Mouse (Mus musculus) small intestine, adult 2 months (tissue): ENCODE data around the gene Scarb1. TPM values are rescaled to one million over a fixed set of nuclear protein-coding genes. Genes with fewer than 3 reads are reported as not detected.
"Not testable (repeated sequence)": the region's sequence is repeated elsewhere in the genome, so short reads cannot be mapped to it uniquely, and the experiment has no call there.

Experiments used
- H3K27ac ChIP-seq: fragments of 200-500 bp; 2 replicates; pipeline ENCODE4 v1.5.1; 2012; ENCODE audit warnings: low read depth, low read length, control low read depth, inconsistent platforms; ENCODE audit not compliant: insufficient read depth
- H3K27me3 ChIP-seq: fragments of 200-500 bp; 2 replicates; pipeline ENCODE4 v1.6.1; 2012; ENCODE audit warnings: mild to moderate bottlenecking, moderate library complexity, low read length, inconsistent platforms; ENCODE audit not compliant: control insufficient read depth, insufficient read depth
- H3K36me3 ChIP-seq: fragments of 200-500 bp; 2 replicates; pipeline ENCODE4 v1.6.1; 2012; ENCODE audit warnings: mild to moderate bottlenecking, low read length, control low read depth, inconsistent platforms; ENCODE audit not compliant: control insufficient read depth, insufficient read depth
- H3K4me1 ChIP-seq: fragments of 200-500 bp; 2 replicates; pipeline ENCODE4 v1.6.1; 2012; ENCODE audit warnings: low read length, inconsistent platforms, mixed read lengths; ENCODE audit not compliant: control insufficient read depth, insufficient read depth, insufficient read length
- H3K4me3 ChIP-seq: fragments of 200-500 bp; 2 replicates; pipeline ENCODE4 v1.5.1; 2012; ENCODE audit warnings: low read depth, mild to moderate bottlenecking, control low read depth, inconsistent platforms, low read length, moderate library complexity
- CTCF ChIP-seq: fragments of 200-500 bp; IDR thresholded peaks from 2 replicates; pipeline ENCODE4 v1.5.1; 2012; ENCODE audit warnings: low read depth, mild to moderate bottlenecking, control low read depth, inconsistent platforms, low read length, moderate library complexity, mixed read lengths; ENCODE audit not compliant: insufficient replicate concordance, insufficient read length; ENCODE audit errors: extremely low read depth
- POLR2A ChIP-seq: fragments of 200-500 bp; IDR thresholded peaks from 2 replicates; pipeline ENCODE4 v1.6.1; 2012; ENCODE audit warnings: low read depth, mild to moderate bottlenecking, control low read depth, inconsistent platforms, low read length, moderate library complexity
- WGBS: fragments of 180-500 bp; shearing (Covaris S2); methylation state at CpG from one replicate; pipeline ENCODE4 v1.1.7; 2018; 5-methylcytosine and 5-hydroxymethylcytosine counted together
- polyA plus RNA-seq: library from polyadenylated mRNA; depleted of rRNA; stranded (reverse); fragments of >200 nt; gene quantifications from 2 replicates; pipeline ENCODE4 v1.2.3, GENCODE M21; 2012; rRNA removed

Scarb1 gene
- 19.4 and 70.2 TPM in 2 replicates for polyA plus RNA-seq

DNA sequence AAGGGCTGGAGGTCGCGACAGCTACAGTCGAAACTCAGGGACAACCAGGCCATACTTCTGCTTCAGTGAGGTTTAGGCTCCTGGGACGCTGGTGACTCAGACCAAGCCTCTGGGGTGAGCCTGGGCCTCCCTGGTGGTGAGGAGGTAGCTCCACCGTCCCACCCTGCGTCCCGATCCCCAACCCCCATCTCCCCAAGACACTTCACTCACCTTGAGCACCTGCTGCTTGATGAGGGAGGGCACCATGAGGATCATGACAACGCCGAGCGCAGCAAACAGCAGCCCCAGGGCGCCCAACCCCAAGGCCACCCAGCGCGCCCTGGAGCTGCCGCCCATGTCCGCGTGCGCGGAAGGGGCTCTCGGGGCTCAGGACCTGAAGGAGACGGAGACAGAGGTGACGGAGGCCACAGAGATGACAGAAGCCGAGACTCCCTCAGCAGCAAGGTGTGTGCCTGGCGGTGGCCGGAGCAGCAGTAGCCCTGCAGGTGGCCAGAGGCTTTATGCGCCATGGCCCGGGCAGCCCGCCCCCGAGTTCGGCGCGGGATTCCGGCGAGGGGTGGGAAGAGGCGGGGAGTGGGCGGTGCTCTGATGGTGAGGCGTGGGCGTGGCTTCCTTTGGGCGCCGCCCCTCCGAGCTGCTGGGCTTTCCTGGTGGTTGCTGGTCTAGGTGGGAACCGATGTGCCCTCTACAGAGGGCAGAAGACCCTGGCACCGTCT is at the start of gene Scarb1:
TSS of gene Scarb1 (minus strand) at position 548 of the 716 bp plus-strand sequence.
- Histone ChIP-seq H3K27me3 (peaks cover 19% of the 10 kb centered on the region), H3K36me3 (no peaks in the 10 kb centered on the region), H3K4me3 (peak within 1 kb of the TSS; percentile 82), H3K27ac (peak within 1 kb of the TSS; percentile 12), H3K4me1 (peaks cover 11% of the 10 kb centered on the region)
- TF ChIP-seq CTCF (no peak), POLR2A (0 out of 2 replicates have a peak, but pooled peaks have one; percentile 16)
- WGBS = under 1% methylated on average over 42 of the region's 42 CpGs

DNA sequence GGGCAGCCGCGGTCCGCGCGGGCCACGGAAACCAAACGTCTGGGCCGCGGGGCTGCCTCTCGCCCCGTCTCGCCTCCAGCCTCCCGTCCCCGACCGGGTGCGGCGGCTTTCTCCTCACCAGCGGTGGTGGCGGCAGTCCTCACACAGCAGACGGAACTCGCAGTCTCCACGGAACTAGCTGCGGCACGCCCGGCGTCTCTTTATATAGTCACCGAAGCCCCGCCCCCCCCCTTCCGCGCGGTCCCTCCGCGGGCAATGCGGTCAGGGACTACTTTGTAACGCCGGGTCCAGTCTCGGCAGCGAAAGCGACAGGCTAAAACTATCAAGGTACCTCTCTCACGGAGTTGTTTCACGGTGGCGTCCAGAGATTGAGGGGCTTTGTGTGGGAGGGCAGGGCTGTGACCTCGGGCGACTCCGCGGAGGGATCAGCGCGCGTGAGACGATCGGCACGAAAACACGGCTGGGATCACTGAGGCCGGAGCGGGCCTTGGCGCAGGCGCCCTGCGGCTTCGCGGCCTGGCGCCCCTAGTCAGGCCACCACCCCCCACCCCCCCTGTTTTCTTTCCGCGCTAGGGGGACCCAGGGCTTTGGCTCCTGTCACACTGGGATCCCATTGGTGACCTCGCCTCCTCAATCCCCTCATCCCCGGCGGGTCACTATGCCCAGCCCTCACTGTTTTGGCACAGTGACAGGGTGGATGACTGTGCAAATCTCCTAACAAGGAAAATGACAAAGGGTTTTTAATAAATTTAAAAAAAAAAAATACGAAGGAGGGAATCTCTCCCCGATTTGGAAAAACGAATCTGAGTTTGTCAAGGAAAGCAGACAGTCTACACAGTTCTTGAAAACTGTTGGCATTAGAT is 48.9 kb upstream of the Scarb1 start, which contains the start of gene Ubc:
TSS of gene Ubc (minus strand) at position 624 of the 863 bp plus-strand sequence.
- Histone ChIP-seq H3K27me3 (no peaks in the 10 kb centered on the region), H3K27ac (peak within 1 kb of the TSS; percentile 99), H3K36me3 (peaks cover 19% of the 10 kb centered on the region), H3K4me1 (peaks cover 9% of the 10 kb centered on the region), H3K4me3 (peak within 1 kb of the TSS; percentile 98)
- TF ChIP-seq POLR2A (peak; percentile 100), CTCF (no peak)
- 1% methylated on average over 69 of the region's 69 CpGs for WGBS

DNA sequence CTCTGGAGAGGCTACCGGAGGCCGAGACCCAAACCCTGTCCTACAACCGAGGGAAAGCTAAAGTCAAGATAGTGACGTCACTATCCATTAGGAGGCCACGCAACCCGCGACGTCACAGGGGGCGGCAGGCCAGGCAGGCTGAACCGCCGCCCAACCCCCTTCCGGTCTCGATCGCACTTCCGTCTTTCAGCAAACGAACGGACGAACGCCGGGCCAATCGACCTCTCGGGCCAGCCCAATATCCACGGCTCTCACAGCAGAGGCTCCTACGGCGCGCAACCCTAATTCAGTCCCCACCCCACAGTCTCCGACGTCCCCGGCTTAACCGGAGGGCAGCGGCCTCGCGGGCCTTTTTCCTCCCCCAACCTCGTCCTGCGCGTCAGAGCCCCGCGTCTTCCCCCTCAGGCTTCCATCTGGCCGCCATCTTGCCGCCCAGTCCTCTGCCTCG is 48.3 kb upstream of the Scarb1 start, which contains the start of gene Gm10382:
TSS of gene Gm10382 (plus strand) at position 192 of the 448 bp plus-strand sequence.
- H3K36me3 ChIP-seq = peaks cover 25% of the 10 kb centered on the region
- TF ChIP-seq POLR2A (no peak), CTCF (no peak)
- WGBS = under 1% methylated on average over 41 of the region's 41 CpGs
- H3K4me1 ChIP-seq = peaks cover 10% of the 10 kb centered on the region
- no peaks in the 10 kb centered on the region for H3K27me3 ChIP-seq
- H3K4me3 ChIP-seq = peak within 1 kb of the TSS; percentile 98
- peak within 1 kb of the TSS; percentile 97 for H3K27ac ChIP-seq

DNA sequence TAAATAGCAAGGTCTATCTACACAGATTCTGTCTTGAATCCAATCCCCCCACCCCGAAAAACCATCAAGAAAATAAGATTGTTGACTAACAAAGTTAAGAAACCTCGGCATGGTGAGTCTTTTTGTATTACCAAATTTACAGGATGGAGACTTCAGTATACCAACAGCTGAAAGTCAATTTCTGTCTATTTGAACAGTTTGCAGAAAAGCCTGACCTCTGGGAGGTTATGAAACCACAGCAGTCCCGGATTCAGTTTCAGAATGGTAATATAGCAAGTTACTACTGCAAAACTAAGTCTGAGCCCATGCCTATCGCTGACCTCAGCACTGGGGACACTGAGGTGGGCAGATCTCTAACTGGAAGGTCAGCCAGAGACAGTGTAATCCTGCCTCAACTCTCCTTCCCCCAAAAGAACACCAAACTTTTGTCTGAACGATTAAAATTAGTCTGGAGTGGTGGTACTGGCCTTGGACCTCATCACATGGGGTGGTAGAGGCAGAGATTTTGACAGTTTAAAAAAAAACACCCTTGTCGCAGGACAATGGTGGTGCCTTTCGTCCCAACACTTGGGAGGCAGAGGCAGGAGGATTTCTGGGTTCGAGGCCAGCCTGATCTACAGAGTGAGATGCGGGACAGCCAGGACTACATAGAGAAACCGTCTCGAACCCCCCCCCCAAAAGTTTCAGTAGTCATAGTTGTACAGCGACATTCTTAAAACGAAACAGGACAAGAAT is 47.6 kb upstream of the Scarb1 start:
- Histone ChIP-seq H3K4me3 (peak overlapping the region; percentile 98), H3K36me3 (peaks cover 26% of the 10 kb centered on the region), H3K27ac (peak overlapping the region; percentile 97), H3K4me1 (peaks cover 7% of the 10 kb centered on the region; the same call in 1 of the 2 replicates), H3K27me3 (no peaks in the 10 kb centered on the region)
- TF ChIP-seq CTCF (no peak), POLR2A (no peak)
- 3% methylated on average over 13 of the region's 13 CpGs for WGBS

DNA sequence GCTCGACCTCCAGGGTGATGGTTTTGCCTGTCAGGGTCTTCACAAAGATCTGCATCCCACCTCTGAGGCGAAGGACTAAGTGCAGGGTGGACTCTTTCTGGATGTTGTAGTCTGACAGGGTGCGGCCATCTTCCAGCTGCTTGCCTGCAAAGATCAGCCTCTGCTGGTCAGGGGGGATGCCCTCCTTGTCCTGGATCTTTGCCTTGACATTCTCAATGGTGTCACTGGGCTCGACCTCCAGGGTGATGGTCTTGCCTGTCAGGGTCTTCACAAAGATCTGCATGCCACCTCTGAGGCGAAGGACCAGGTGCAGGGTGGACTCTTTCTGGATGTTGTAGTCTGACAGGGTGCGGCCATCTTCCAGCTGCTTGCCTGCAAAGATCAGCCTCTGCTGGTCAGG is 46.4 kb upstream of the Scarb1 start:
- H3K27me3 ChIP-seq, H3K4me1 ChIP-seq, H3K27ac ChIP-seq: not testable (repeated sequence)
- H3K4me3 ChIP-seq = peak overlapping the region; percentile 16; the same call in 1 of the 2 replicates
- 64% methylated on average over 5 of the region's 6 CpGs for WGBS
- H3K36me3 ChIP-seq = peaks cover 26% of the 10 kb centered on the region

DNA sequence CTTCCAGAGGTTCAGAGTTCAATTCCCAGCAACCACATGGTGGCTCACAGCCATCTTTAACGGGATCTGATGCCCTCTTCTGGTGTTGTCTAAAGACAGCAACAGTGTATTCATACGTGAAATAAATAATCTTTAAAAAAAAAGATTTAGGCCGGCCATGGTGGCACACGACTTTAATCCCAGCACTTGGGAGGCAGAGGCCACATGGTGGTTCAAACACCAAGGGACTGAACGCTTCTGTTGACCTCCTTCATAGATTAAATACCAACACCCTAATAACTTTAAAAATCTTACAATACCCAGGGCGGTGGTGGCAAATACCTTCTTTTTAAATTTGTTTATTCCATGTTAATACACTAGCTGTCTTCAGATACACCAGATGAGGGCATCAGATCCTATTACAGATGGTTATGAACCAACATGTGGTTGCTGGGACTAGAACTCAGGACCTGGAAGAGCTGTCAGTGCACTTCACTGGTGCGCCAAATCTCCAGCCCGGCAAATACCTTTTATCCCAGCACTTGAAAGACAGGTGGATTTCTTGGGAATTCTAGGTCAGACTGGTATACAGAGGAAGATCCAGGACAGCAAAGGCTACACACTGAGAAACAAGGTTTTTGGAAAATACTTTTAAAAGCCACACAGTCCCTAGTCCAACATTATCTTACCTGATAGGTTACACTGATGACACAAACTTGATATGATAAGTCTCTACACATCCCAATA is 44.5 kb upstream of the Scarb1 start:
- H3K36me3 ChIP-seq = peaks cover 26% of the 10 kb centered on the region
- peaks cover 4% of the 10 kb centered on the region; the same call in 1 of the 2 replicates for H3K4me1 ChIP-seq
- TF ChIP-seq CTCF (no peak), POLR2A (no peak)
- H3K27ac ChIP-seq = no peak overlapping the region
- no peaks in the 10 kb centered on the region for H3K27me3 ChIP-seq
- H3K4me3 ChIP-seq = no peak overlapping the region
- WGBS = 45% methylated on average over 8 of the region's 8 CpGs
